Mouse (Mus musculus): Measurements from ENCODE around the gene Svopl.

DNA sequence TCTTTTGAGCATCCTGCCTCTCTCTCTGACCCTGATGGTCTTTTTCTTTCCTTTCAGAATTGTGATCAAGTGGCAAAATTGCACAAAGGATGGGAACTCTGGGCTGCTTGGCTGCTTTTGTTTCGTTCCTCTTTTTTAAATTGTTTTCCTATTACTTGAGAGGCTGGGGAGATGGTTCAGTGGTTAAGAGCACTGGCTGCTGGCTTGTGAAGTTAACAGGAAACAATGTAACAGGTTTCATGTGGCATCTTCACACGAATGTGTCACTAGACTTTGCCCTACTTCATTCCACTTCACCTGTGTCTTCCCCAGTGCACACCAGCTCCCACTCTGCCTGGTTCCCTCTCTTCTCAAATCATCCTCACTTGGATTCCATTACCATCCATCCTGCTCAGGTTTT, 17.8 kb upstream of the Svopl start:
- TF ChIP-seq CTCF (IDR thresholded peaks at IDR 0.05; ENCODE audit: insufficient read depth, low read length) (no peak), POLR2A (IDR thresholded peaks at IDR 0.05; ENCODE audit: borderline replicate concordance, extremely low read depth, low read depth, low read length) (no peak)
